Mouse (Mus musculus): ENCODE data around the gene Nlrp14. TPM values are rescaled to one million over a fixed set of nuclear protein-coding genes. Genes with fewer than 3 reads are reported as not detected.

Gene Nlrp14
- polyA plus RNA-seq, 1 experiment = 114 TPM

DNA sequence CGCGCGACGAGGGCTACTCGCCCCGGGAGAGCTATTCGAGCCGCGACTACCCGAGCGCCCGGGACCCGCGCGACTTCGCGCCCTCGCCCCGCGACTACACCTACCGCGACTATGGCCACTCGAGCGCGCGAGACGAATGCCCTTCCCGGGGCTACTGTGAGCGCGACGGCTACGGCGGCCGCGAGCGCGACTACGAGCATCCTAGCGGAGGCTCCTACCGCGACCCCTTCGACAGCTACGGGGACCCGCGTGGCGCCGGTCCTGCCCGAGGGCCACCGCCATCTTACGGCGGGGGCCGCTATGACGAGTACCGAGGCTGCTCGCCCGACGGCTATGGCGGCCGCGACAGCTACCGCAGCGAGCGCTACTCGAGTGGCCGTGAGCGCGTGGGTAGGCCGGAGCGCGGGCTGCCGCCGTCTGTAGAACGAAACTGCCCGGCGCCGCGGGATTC, 43.4 kb downstream of the Nlrp14 start:
- peak overlapping the region; percentile 99 for H3K27ac ChIP-seq (ENCODE audit: control insufficient read depth, insufficient read depth, low read depth, low read length)
- H3K4me3 ChIP-seq (ENCODE audit: control insufficient read depth, low read depth, low read length) = peak overlapping the region; percentile 100
- peaks cover 2% of the 10 kb centered on the region; the same call in 1 of the 2 replicates for H3K36me3 ChIP-seq (ENCODE audit: control insufficient read depth, insufficient read depth, low read length)
- no peaks in the 10 kb centered on the region for H3K4me1 ChIP-seq (ENCODE audit: control insufficient read depth, insufficient read depth, low read length)
- no peak for TF ChIP-seq POLR2A (IDR thresholded peaks at IDR 0.05; ENCODE audit: control insufficient read depth, low read depth, low read length)
- no peak for TF ChIP-seq CTCF (IDR thresholded peaks at IDR 0.05; ENCODE audit: control insufficient read depth, insufficient read depth, insufficient replicate concordance, low read depth, low read length)
- no peaks in the 10 kb centered on the region for H3K27me3 ChIP-seq (ENCODE audit: control insufficient read depth, insufficient read depth, low read length)

DNA sequence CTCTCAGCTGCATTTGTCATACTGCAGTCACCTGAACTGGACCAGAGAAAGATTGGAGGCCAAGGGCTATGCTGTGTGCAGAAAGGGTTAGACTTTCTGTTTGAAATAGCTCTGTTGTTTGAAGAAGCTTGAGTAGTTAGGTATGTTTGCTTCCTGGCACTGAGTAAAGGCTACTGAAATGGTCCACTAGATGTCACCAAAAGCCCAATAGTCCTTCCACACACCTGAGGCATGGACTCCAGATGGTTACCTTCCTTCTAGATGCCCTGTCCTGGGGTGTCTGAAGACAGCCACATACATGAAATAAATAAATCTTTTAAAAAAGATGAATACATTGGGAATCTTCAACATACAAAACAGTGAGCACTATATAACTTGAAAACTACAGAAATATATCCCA, 48.9 kb downstream of the Nlrp14 start:
- TF ChIP-seq POLR2A (IDR thresholded peaks at IDR 0.05; ENCODE audit: control insufficient read depth, low read depth, low read length) (no peak), CTCF (IDR thresholded peaks at IDR 0.05; ENCODE audit: control insufficient read depth, insufficient read depth, insufficient replicate concordance, low read depth, low read length) (no peak)
- Histone ChIP-seq H3K27ac (ENCODE audit: control insufficient read depth, insufficient read depth, low read depth, low read length) (no peak overlapping the region), H3K4me3 (ENCODE audit: control insufficient read depth, low read depth, low read length) (no peak overlapping the region), H3K4me1 (ENCODE audit: control insufficient read depth, insufficient read depth, low read length) (no peaks in the 10 kb centered on the region), H3K27me3 (ENCODE audit: control insufficient read depth, insufficient read depth, low read length) (no peaks in the 10 kb centered on the region), H3K36me3 (ENCODE audit: control insufficient read depth, insufficient read depth, low read length) (peaks cover 2% of the 10 kb centered on the region; the same call in 1 of the 2 replicates)

DNA sequence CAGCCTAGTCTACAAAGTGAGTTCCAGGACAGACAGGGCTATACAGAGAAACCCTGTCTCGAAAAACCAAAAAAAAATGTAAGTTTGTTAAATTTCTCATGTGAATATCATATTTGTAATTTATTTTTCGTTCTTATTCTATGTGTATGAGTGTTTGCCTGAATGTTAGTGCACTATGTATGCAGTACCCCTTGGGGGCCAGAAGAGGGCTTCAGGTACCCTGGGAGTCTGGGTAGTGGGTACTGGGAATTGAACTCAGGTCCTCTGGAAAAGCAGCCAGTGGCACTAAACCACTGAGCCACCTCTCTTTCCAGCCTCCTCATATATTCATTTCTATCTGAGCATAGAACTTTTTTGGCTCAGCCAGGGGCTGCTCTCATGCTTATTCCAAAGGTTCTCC, 50.1 kb downstream of the Nlrp14 start:
- Histone ChIP-seq H3K4me1 (ENCODE audit: control insufficient read depth, insufficient read depth, low read length) (no peaks in the 10 kb centered on the region), H3K27me3 (ENCODE audit: control insufficient read depth, insufficient read depth, low read length) (no peaks in the 10 kb centered on the region), H3K27ac (ENCODE audit: control insufficient read depth, insufficient read depth, low read depth, low read length) (no peak overlapping the region), H3K4me3 (ENCODE audit: control insufficient read depth, low read depth, low read length) (no peak overlapping the region), H3K36me3 (ENCODE audit: control insufficient read depth, insufficient read depth, low read length) (no peaks in the 10 kb centered on the region)
- TF ChIP-seq POLR2A (IDR thresholded peaks at IDR 0.05; ENCODE audit: control insufficient read depth, low read depth, low read length) (no peak), CTCF (IDR thresholded peaks at IDR 0.05; ENCODE audit: control insufficient read depth, insufficient read depth, insufficient replicate concordance, low read depth, low read length) (no peak)

DNA sequence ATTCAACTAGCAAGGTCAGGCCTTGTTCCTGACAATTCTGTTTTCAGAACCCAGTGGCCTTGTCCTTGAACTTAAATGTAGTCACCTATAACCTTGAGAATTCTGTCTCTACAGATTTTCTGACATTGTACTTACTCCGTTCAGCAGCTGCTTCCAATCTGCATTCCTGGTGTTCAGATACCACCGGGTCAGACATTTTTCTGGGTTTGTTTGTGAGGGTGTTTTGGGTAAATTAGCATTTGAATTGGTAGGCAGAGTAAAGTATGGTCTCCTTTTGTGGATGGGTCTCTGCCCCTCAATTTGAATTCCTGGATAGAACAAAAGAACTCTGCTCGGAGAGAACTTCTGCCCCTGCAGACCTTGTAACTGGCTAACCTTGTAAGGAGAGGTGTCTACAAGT, 70.1 kb downstream of the Nlrp14 start:
- no peak overlapping the region for H3K27ac ChIP-seq (ENCODE audit: control insufficient read depth, insufficient read depth, low read depth, low read length)
- H3K36me3 ChIP-seq (ENCODE audit: control insufficient read depth, insufficient read depth, low read length) = no peaks in the 10 kb centered on the region
- no peak for TF ChIP-seq CTCF (IDR thresholded peaks at IDR 0.05; ENCODE audit: control insufficient read depth, insufficient read depth, insufficient replicate concordance, low read depth, low read length)
- no peak for TF ChIP-seq POLR2A (IDR thresholded peaks at IDR 0.05; ENCODE audit: control insufficient read depth, low read depth, low read length)
- no peaks in the 10 kb centered on the region for H3K4me1 ChIP-seq (ENCODE audit: control insufficient read depth, insufficient read depth, low read length)
- H3K4me3 ChIP-seq (ENCODE audit: control insufficient read depth, low read depth, low read length) = no peak overlapping the region
- no peaks in the 10 kb centered on the region for H3K27me3 ChIP-seq (ENCODE audit: control insufficient read depth, insufficient read depth, low read length)

DNA sequence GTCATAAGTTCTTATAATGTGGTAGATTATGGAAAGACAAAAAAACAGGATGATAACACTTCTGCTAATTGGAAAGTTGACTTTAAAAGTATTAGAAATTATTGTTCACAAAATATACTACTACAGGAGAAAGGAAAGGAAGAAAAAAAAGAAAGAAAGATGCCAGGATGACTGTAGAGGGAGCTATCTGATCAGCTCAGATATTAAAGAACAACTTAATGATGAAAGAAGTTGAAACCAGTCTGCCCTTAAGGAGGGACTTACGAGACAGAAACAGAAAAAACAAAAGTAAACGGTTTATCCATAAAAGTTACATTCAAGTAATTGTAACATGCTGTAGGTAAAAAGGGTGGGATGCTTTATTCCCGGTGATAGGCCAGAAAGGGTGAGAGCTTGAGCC, 70.7 kb downstream of the Nlrp14 start:
- no peaks in the 10 kb centered on the region for H3K36me3 ChIP-seq (ENCODE audit: control insufficient read depth, insufficient read depth, low read length)
- no peak overlapping the region for H3K4me3 ChIP-seq (ENCODE audit: control insufficient read depth, low read depth, low read length)
- no peaks in the 10 kb centered on the region for H3K27me3 ChIP-seq (ENCODE audit: control insufficient read depth, insufficient read depth, low read length)
- no peak overlapping the region for H3K27ac ChIP-seq (ENCODE audit: control insufficient read depth, insufficient read depth, low read depth, low read length)
- TF ChIP-seq CTCF (IDR thresholded peaks at IDR 0.05; ENCODE audit: control insufficient read depth, insufficient read depth, insufficient replicate concordance, low read depth, low read length) (no peak), POLR2A (IDR thresholded peaks at IDR 0.05; ENCODE audit: control insufficient read depth, low read depth, low read length) (no peak)
- H3K4me1 ChIP-seq (ENCODE audit: control insufficient read depth, insufficient read depth, low read length) = no peaks in the 10 kb centered on the region

DNA sequence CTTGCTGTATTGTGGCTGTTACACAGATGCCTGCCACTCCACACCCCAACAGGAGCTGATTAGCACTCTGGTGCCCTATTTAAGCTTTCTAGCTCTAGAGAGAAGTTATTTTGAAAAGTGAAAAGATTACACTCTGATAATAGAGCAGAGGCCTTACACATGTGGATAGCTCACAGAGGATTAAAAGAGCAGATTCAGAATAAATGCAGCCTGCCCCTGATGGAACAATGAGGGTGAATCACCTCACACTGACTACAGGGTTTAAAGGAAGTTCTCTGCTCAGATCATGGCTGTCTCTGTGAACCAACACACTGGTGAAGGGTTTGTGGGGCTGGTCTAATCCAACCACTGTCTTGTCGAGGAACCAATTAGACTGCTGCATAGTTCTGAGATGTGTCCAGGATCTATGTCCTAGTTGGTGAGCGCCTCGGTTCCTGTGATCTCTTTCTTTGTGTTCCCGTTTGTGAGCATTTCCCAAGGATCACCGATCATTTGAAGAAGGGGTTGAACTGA, 74.6 kb downstream of the Nlrp14 start:
- no peak for TF ChIP-seq POLR2A (IDR thresholded peaks at IDR 0.05; ENCODE audit: control insufficient read depth, low read depth, low read length)
- TF ChIP-seq CTCF (IDR thresholded peaks at IDR 0.05; ENCODE audit: control insufficient read depth, insufficient read depth, insufficient replicate concordance, low read depth, low read length) = no peak
- no peak overlapping the region for H3K4me3 ChIP-seq (ENCODE audit: control insufficient read depth, low read depth, low read length)
- no peak overlapping the region for H3K27ac ChIP-seq (ENCODE audit: control insufficient read depth, insufficient read depth, low read depth, low read length)
- no peaks in the 10 kb centered on the region for H3K4me1 ChIP-seq (ENCODE audit: control insufficient read depth, insufficient read depth, low read length)
- no peaks in the 10 kb centered on the region for H3K36me3 ChIP-seq (ENCODE audit: control insufficient read depth, insufficient read depth, low read length)
- H3K27me3 ChIP-seq (ENCODE audit: control insufficient read depth, insufficient read depth, low read length) = no peaks in the 10 kb centered on the region

Other genes starting within 250 kb of the Nlrp14 start
- gene Olfr709-ps1, start 234.8 kb upstream of the Nlrp14 start, polyA plus RNA-seq (2012; rRNA removed) = not detected in 2 replicates
- not detected in 2 replicates for gene Olfr710, start 218.7 kb upstream of the Nlrp14 start, polyA plus RNA-seq (2012; rRNA removed)
- gene Olfr6, start 203.1 kb upstream of the Nlrp14 start, polyA plus RNA-seq (2012; rRNA removed) = not detected in 2 replicates
- gene Olfr711, start 191.5 kb upstream of the Nlrp14 start, polyA plus RNA-seq (2012; rRNA removed) = not detected in 2 replicates
- 0.09 TPM in 1 of 2 replicates, not detected in the other for gene Olfr2, start 160.9 kb upstream of the Nlrp14 start, polyA plus RNA-seq (2012; rRNA removed)
- gene Olfr713, start 135.8 kb upstream of the Nlrp14 start, polyA plus RNA-seq (2012; rRNA removed) = not detected in 2 replicates
- not detected in 2 replicates for gene Olfr714, start 96.0 kb upstream of the Nlrp14 start, polyA plus RNA-seq (2012; rRNA removed)
- not detected in 2 replicates for gene Olfr17, start 73.8 kb upstream of the Nlrp14 start, polyA plus RNA-seq (2012; rRNA removed)
- gene Olfr715b, start 56.6 kb upstream of the Nlrp14 start, polyA plus RNA-seq (2012; rRNA removed) = not detected in 2 replicates
- not detected in 2 replicates for gene Olfr715, start 35.9 kb upstream of the Nlrp14 start, polyA plus RNA-seq (2012; rRNA removed)
- not detected in 2 replicates for gene Olfr716, start 28.7 kb upstream of the Nlrp14 start, polyA plus RNA-seq (2012; rRNA removed)
- gene Rbmxl2, start 42.5 kb downstream of the Nlrp14 start, polyA plus RNA-seq (2012; rRNA removed) = 49.0 and 67.1 TPM in 2 replicates
- 1.6 and 2.0 TPM in 2 replicates for gene Syt9, start 203.7 kb downstream of the Nlrp14 start, polyA plus RNA-seq (2012; rRNA removed)